Mouse (Mus musculus) limb, embryonic 15.5 days (tissue): ENCODE results near the gene Gm20388. TPM values are rescaled to one million over a fixed set of nuclear protein-coding genes. Genes with fewer than 3 reads are reported as not detected.
A peak's percentile ranks its signal among the peaks of the same experiment; 100 is the strongest.

ENCODE experiments used
- ATAC-seq: fragments of 200-750 bp; cut with Nextera tagmentation; 2 replicates; pipeline ENCODE4 v1.8.0; 2017; ENCODE audit warnings: low read depth, moderate TSS enrichment; ENCODE audit not compliant: insufficient number of reproducible peaks, low FRiP score, low TSS enrichment
- H3K27ac ChIP-seq: fragments of 300-500 bp; sonication (generic); 2 replicates; pipeline ENCODE4 v1.5.1; 2015; ENCODE audit warnings: moderate library complexity, mild to moderate bottlenecking, inconsistent platforms
- H3K27me3 ChIP-seq: fragments of 300-500 bp; sonication (generic); 2 replicates; pipeline ENCODE4 v1.6.1; 2015; ENCODE audit warnings: inconsistent platforms
- H3K36me3 ChIP-seq: fragments of 300-500 bp; sonication (generic); 2 replicates; pipeline ENCODE4 v1.6.1; 2015; ENCODE audit warnings: inconsistent platforms
- H3K4me1 ChIP-seq: fragments of 300-500 bp; sonication (generic); 2 replicates; pipeline ENCODE4 v1.6.1; 2015; ENCODE audit warnings: inconsistent platforms
- H3K4me2 ChIP-seq: fragments of 300-500 bp; sonication (generic); 2 replicates; pipeline ENCODE4 v1.6.1; 2015; ENCODE audit warnings: mild to moderate bottlenecking, inconsistent platforms
- H3K4me3 ChIP-seq: fragments of 300-500 bp; sonication (generic); 2 replicates; pipeline ENCODE4 v1.5.1; 2015; ENCODE audit warnings: mild to moderate bottlenecking, inconsistent platforms
- H3K9ac ChIP-seq: fragments of 300-500 bp; sonication (generic); 2 replicates; pipeline ENCODE4 v1.6.1; 2015; ENCODE audit warnings: inconsistent platforms
- H3K9me3 ChIP-seq: fragments of 300-500 bp; sonication (generic); 2 replicates; pipeline ENCODE4 v1.6.1; 2016; ENCODE audit warnings: inconsistent platforms
- WGBS: fragments of 180-500 bp; shearing (Covaris S2); methylation state at CpG from one replicate; pipeline ENCODE4 v1.1.7; 2015; 5-methylcytosine and 5-hydroxymethylcytosine counted together
- polyA plus RNA-seq: library from polyadenylated mRNA; unstranded; fragments of >200 nt; fragmentation: Nextera tagmentation; extraction: Ambion mirVana; gene quantifications from 2 replicates; pipeline ENCODE4 v1.2.1, GENCODE M21; 2015

Gm20388 gene
- polyA plus RNA-seq, 1 experiment from 2014 or later, result 4.9 TPM

GRCm38 (mm10) chr8:121884181-121884580 lies 1973.5 kb downstream of the Gm20388 start:
- H3K36me3 ChIP-seq, result peaks cover 59% of the 10 kb centered on the region
- ATAC-seq, result no peak
- H3K4me1 ChIP-seq, result no peaks in the 10 kb centered on the region
- H3K9me3 ChIP-seq, result no peaks in the 10 kb centered on the region
- no peak overlapping the region for H3K27ac ChIP-seq
- H3K27me3 ChIP-seq, result no peaks in the 10 kb centered on the region
- H3K9ac ChIP-seq, result no peak overlapping the region
- H3K4me3 ChIP-seq, result no peak overlapping the region
- H3K4me2 ChIP-seq, result no peak overlapping the region
- WGBS, result 88% methylated on average over 3 of the region's 3 CpGs

- no peak overlapping the region for H3K9ac ChIP-seq
- no peak overlapping the region for H3K4me3 ChIP-seq
- H3K27me3 ChIP-seq, result no peaks in the 10 kb centered on the region
- no peaks in the 10 kb centered on the region for H3K4me1 ChIP-seq
- H3K36me3 ChIP-seq, result peaks cover 62% of the 10 kb centered on the region
- no peaks in the 10 kb centered on the region for H3K9me3 ChIP-seq
- no peak overlapping the region for H3K27ac ChIP-seq
- ATAC-seq, result no peak
- 89% methylated on average over 9 of the region's 9 CpGs for WGBS
- no peak overlapping the region for H3K4me2 ChIP-seq
Observed at GRCm38 (mm10) chr8:121885001-121885400, 1974.4 kb downstream of the Gm20388 start.

GRCm38 (mm10) chr8:121885433-121885832 lies 1974.8 kb downstream of the Gm20388 start:
- Histone ChIP-seq H3K4me1 (no peaks in the 10 kb centered on the region), H3K27me3 (no peaks in the 10 kb centered on the region), H3K4me2 (no peak overlapping the region), H3K9me3 (no peaks in the 10 kb centered on the region), H3K36me3 (peaks cover 62% of the 10 kb centered on the region), H3K4me3 (no peak overlapping the region), H3K27ac (no peak overlapping the region), H3K9ac (no peak overlapping the region)
- 82% methylated on average over 6 of the region's 6 CpGs for WGBS
- no peak for ATAC-seq

- 69% methylated on average over 1 of the region's 1 CpGs for WGBS
- no peak for ATAC-seq
Observed at GRCm38 (mm10) chr8:121887547-121887946, 1976.9 kb downstream of the Gm20388 start.

GRCm38 (mm10) chr8:121889317-121889716 lies 1978.7 kb downstream of the Gm20388 start:
- Histone ChIP-seq H3K27ac (no peak overlapping the region), H3K27me3 (no peaks in the 10 kb centered on the region), H3K36me3 (peaks cover 45% of the 10 kb centered on the region), H3K9ac (no peak overlapping the region), H3K9me3 (no peaks in the 10 kb centered on the region), H3K4me2 (no peak overlapping the region), H3K4me3 (no peak overlapping the region), H3K4me1 (no peaks in the 10 kb centered on the region)
- WGBS, result 93% methylated on average over 1 of the region's 1 CpGs
- ATAC-seq, result no peak

More at GRCm38 (mm10) chr8:121887547-121887946, 1976.9 kb downstream of the Gm20388 start:
- Histone ChIP-seq H3K4me3 (no peak overlapping the region), H3K9me3 (no peaks in the 10 kb centered on the region), H3K4me1 (no peaks in the 10 kb centered on the region), H3K9ac (no peak overlapping the region), H3K4me2 (no peak overlapping the region), H3K36me3 (peaks cover 63% of the 10 kb centered on the region), H3K27ac (no peak overlapping the region), H3K27me3 (no peaks in the 10 kb centered on the region)

- H3K9me3 ChIP-seq, result no peaks in the 10 kb centered on the region
- no peak overlapping the region for H3K4me3 ChIP-seq
- no peak overlapping the region for H3K9ac ChIP-seq
- 79% methylated on average over 15 of the region's 15 CpGs for WGBS
- peaks cover 43% of the 10 kb centered on the region for H3K36me3 ChIP-seq
- no peak for ATAC-seq
- no peak overlapping the region for H3K27ac ChIP-seq
- H3K4me1 ChIP-seq, result no peaks in the 10 kb centered on the region
- no peak overlapping the region for H3K4me2 ChIP-seq
- H3K27me3 ChIP-seq, result no peaks in the 10 kb centered on the region
Observed at GRCm38 (mm10) chr8:121889810-121890785, 1979.5 kb downstream of the Gm20388 start.

- Histone ChIP-seq H3K9me3 (no peaks in the 10 kb centered on the region), H3K4me2 (no peak overlapping the region), H3K36me3 (peaks cover 23% of the 10 kb centered on the region), H3K4me1 (peaks cover 14% of the 10 kb centered on the region), H3K4me3 (no peak overlapping the region), H3K27me3 (no peaks in the 10 kb centered on the region), H3K9ac (no peak overlapping the region), H3K27ac (no peak overlapping the region)
- 87% methylated on average over 5 of the region's 5 CpGs for WGBS
- no peak for ATAC-seq
Observed at GRCm38 (mm10) chr8:121892875-121893274, 1982.2 kb downstream of the Gm20388 start.

GRCm38 (mm10) chr8:121895910-121896309 lies 1985.3 kb downstream of the Gm20388 start:
- Histone ChIP-seq H3K9me3 (no peaks in the 10 kb centered on the region), H3K4me1 (peaks cover 30% of the 10 kb centered on the region), H3K27me3 (no peaks in the 10 kb centered on the region), H3K9ac (0 out of 2 replicates have a peak overlapping the region, but pooled peaks have one; percentile 4), H3K36me3 (peaks cover 16% of the 10 kb centered on the region; the same call in 1 of the 2 replicates), H3K4me2 (no peak overlapping the region), H3K4me3 (no peak overlapping the region), H3K27ac (no peak overlapping the region)
- WGBS, result 72% methylated on average over 7 of the region's 7 CpGs
- no peak for ATAC-seq

- 58% methylated on average over 12 of the region's 12 CpGs for WGBS
- no peaks in the 10 kb centered on the region for H3K9me3 ChIP-seq
- no peak overlapping the region for H3K27ac ChIP-seq
- H3K4me2 ChIP-seq, result no peak overlapping the region
- peaks cover 11% of the 10 kb centered on the region; the same call in 1 of the 2 replicates for H3K36me3 ChIP-seq
- no peak for ATAC-seq
- peaks cover 35% of the 10 kb centered on the region for H3K4me1 ChIP-seq
- no peaks in the 10 kb centered on the region for H3K27me3 ChIP-seq
- 0 out of 2 replicates have a peak overlapping the region, but pooled peaks have one; percentile 4 for H3K9ac ChIP-seq
- H3K4me3 ChIP-seq, result no peak overlapping the region
Observed at GRCm38 (mm10) chr8:121896476-121897145, 1986.0 kb downstream of the Gm20388 start.

- no peak for ATAC-seq
- Histone ChIP-seq H3K4me3 (no peak overlapping the region), H3K27ac (no peak overlapping the region; the same call in 1 of the 2 replicates), H3K36me3 (peaks cover 10% of the 10 kb centered on the region; the same call in 1 of the 2 replicates), H3K9ac (no peak overlapping the region), H3K4me1 (peaks cover 40% of the 10 kb centered on the region), H3K9me3 (no peaks in the 10 kb centered on the region), H3K4me2 (no peak overlapping the region), H3K27me3 (no peaks in the 10 kb centered on the region)
- WGBS, result 76% methylated on average over 9 of the region's 9 CpGs
Observed at GRCm38 (mm10) chr8:121897205-121897604, 1986.6 kb downstream of the Gm20388 start.

- ATAC-seq, result no peak
- H3K9me3 ChIP-seq, result no peaks in the 10 kb centered on the region
- peak overlapping the region; percentile 82 for H3K27ac ChIP-seq
- 0 out of 2 replicates have a peak overlapping the region, but pooled peaks have one; percentile 2 for H3K4me2 ChIP-seq
- H3K9ac ChIP-seq, result no peak overlapping the region
- no peaks in the 10 kb centered on the region for H3K27me3 ChIP-seq
- H3K4me3 ChIP-seq, result no peak overlapping the region; the same call in 1 of the 2 replicates
- peaks cover 42% of the 10 kb centered on the region for H3K4me1 ChIP-seq
- H3K36me3 ChIP-seq, result peaks cover 10% of the 10 kb centered on the region; the same call in 1 of the 2 replicates
- WGBS, result 6% methylated on average over 7 of the region's 7 CpGs
Observed at GRCm38 (mm10) chr8:121897871-121898381, 1987.3 kb downstream of the Gm20388 start.
